Mouse (Mus musculus) embryo, embryonic 10.5 days (tissue): Measurements from ENCODE around the gene Gm7138.
"Not testable (repeated sequence)": the region's sequence is repeated elsewhere in the genome, so short reads cannot be mapped to it uniquely, and the experiment has no call there.

Experiments
- DNase-seq: peaks from one replicate; pipeline ENCODE4 v3.0.0-alpha.2; 2015; ENCODE audit warnings: low spot score

Gene Gm7138

DNA sequence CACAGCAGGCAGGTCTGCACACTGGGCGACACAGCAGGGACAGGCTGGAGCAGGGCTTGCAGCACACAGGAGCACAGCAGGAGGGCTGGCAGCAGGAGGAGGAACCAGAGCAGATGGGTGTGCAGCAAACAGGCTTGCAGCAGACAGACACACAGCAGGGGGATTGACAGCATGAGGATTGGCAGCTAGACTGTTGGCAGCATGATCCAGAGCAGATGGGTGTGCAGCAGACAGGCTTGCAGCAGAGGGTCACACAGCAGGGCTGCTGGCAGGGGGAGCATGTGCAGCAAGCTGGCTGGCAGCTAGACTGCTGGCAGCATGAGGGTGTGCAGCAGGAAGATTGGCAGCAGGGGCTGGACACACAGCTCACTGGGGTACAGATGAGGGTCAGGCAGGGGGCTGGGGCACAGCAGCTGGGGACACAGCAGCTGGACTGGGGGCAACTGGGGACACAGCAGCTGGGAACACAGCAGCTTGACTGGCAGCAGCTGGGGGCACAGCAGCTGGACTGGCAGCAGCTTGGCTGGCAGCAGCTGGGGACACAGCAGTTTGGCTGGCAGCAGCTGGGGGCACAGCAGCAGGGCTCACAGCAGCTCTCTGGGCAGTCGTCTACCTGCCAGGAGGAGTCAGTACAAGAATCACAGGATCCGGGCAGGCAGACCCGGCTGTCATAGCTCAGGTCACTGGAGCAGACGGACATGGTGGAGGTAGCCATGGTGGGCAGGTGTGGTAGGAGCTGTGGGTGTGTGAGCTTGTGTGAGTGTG, 34.6 kb downstream of the Gm7138 start, which contains the start of gene Gm18596:
TSS of gene Gm18596 (minus strand) at position 715 of the 765 bp plus-strand sequence.
- not testable (repeated sequence) for DNase-seq

DNA sequence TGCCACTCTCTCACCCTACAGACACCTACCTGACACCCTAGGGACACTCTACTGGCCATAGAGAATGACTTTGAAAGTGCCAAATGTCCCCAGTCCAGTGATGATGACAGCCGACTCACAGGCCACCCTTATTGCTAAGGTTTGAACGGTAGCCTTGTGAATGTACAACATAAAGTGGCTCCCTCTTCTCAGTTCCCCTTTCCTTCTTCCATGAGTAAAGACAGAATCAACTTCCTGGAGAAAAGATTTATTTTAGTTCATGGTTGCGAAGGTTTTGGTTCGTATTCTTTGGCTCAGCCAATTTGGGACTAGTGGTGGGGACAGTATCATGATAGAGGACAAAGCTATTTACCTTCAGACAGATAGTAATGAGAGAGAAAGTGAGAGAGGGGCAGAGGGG, 37.8 kb downstream of the Gm7138 start:
- no peak for DNase-seq

DNA sequence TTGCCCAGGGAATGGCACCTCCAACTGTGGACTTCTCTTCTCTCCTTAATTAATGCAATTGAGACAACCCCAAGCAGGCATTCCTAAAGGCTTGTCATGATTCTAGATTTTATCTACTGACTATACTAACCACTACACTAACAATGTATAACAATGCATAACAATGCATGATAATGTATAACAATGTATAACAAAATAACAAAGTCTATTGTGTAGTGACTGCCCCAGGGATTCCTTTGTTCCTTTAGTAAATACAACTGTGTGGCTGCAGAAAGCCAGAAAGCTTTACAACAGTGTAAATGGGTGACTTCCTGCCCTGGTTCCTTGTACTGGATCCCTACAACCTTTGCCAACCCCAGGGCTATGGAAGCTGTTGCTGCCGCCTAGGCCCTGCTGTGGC, 40.8 kb downstream of the Gm7138 start:
- no peak for DNase-seq

DNA sequence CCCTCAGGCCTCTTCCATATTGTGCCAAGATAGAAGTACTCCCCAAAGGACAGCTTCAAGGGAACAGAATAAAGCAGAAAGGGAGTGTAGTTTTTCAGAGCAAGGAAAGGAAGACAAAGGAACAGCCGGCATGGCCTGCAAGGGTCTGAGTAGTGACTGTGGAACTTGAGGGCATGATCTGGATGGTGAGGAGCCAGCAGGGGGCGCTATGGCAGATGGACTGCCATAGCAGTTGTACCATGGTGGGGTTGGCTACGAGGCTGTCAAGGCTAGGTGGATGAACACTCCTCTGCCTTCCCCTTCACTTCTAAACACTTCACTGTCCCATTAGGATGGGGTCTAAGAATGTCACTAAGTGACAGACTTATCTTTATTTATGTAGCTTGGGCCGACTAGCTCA, 47.5 kb downstream of the Gm7138 start:
- DNase-seq: peak; percentile 30

DNA sequence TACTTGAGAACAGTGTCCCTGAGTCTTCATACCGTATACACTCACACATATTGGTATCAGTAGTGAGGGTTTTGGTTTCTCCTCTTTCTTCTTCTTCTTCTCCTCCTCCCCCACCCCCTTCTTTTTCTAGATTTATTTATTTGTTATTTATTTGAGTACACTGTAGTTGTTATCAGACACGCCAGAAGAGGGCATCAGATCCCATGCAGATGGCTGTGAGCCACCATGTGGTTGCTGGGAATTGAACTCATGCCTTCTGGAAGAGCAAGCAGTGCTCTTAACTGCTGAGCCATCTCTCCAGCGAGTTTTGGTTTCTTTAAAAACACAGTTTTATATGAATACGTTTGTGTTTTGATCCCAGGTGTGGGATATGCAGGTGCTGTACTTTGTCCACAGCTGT, 48.5 kb downstream of the Gm7138 start:
- DNase-seq: no peak
